Mouse (Mus musculus): ENCODE measurements around the gene Neu1. TPM values are rescaled to one million over a fixed set of nuclear protein-coding genes. Genes with fewer than 3 reads are reported as not detected.

Gene Neu1
- polyA plus RNA-seq, 1 experiment from 2014 or later = 16.0 TPM

- H3K4me3 ChIP-seq (ENCODE audit: low read depth, low read length) = no peak overlapping the region
- H3K4me1 ChIP-seq (ENCODE audit: control insufficient read depth, insufficient read depth, low read length) = peaks cover 4% of the 10 kb centered on the region; the same call in 1 of the 2 replicates
- H3K36me3 ChIP-seq (ENCODE audit: control insufficient read depth, insufficient read depth, low read length) = 0 out of 2 replicates have a peak, but pooled peaks cover 4% of the 10 kb centered on the region
- no peak for ATAC-seq (replicated peaks; ENCODE audit: insufficient number of reproducible peaks, low FRiP score, low TSS enrichment)
- H3K9ac ChIP-seq (ENCODE audit: low read depth, low read length) = no peak overlapping the region
- H3K27me3 ChIP-seq (ENCODE audit: control insufficient read depth, insufficient read depth, low read length) = no peaks in the 10 kb centered on the region
- no peaks in the 10 kb centered on the region for H3K9me3 ChIP-seq (replicated peaks; ENCODE audit: control insufficient read depth, low read length)
- H3K27ac ChIP-seq (ENCODE audit: low read depth, low read length) = no peak overlapping the region
- H3K4me2 ChIP-seq = no peak overlapping the region; the same call in 1 of the 2 replicates
- 68% methylated on average over 24 of the region's 24 CpGs for WGBS (ENCODE audit: insufficient replicate concordance)
Measured at GRCm38 (mm10) chr17:34934031-34934430, 3.0 kb downstream of the Neu1 start.

GRCm38 (mm10) chr17:34934830-34935229, 3.8 kb downstream of the Neu1 start:
- Histone ChIP-seq H3K4me3 (ENCODE audit: low read depth, low read length) (no peak overlapping the region), H3K36me3 (ENCODE audit: control insufficient read depth, insufficient read depth, low read length) (0 out of 2 replicates have a peak, but pooled peaks cover 4% of the 10 kb centered on the region), H3K9me3 (replicated peaks; ENCODE audit: control insufficient read depth, low read length) (no peaks in the 10 kb centered on the region), H3K27me3 (ENCODE audit: control insufficient read depth, insufficient read depth, low read length) (no peaks in the 10 kb centered on the region), H3K27ac (ENCODE audit: low read depth, low read length) (no peak overlapping the region), H3K4me1 (ENCODE audit: control insufficient read depth, insufficient read depth, low read length) (peaks cover 4% of the 10 kb centered on the region; the same call in 1 of the 2 replicates), H3K9ac (ENCODE audit: low read depth, low read length) (peak overlapping the region; percentile 16; the same call in 1 of the 2 replicates), H3K4me2 (peak overlapping the region; percentile 8; the same call in 1 of the 2 replicates)
- ATAC-seq (replicated peaks; ENCODE audit: insufficient number of reproducible peaks, low FRiP score, low TSS enrichment) = no peak
- WGBS (ENCODE audit: insufficient replicate concordance) = 43% methylated on average over 8 of the region's 8 CpGs

GRCm38 (mm10) chr17:34937960-34938505, 7.0 kb downstream of the Neu1 start:
- no peaks in the 10 kb centered on the region for H3K27me3 ChIP-seq (ENCODE audit: control insufficient read depth, insufficient read depth, low read length)
- H3K36me3 ChIP-seq (ENCODE audit: control insufficient read depth, insufficient read depth, low read length) = 0 out of 2 replicates have a peak, but pooled peaks cover 2% of the 10 kb centered on the region
- no peak overlapping the region for H3K4me2 ChIP-seq
- H3K9ac ChIP-seq (ENCODE audit: low read depth, low read length) = no peak overlapping the region
- no peak overlapping the region for H3K27ac ChIP-seq (ENCODE audit: low read depth, low read length)
- 83% methylated on average over 6 of the region's 6 CpGs for WGBS (ENCODE audit: insufficient replicate concordance)
- no peak for ATAC-seq (replicated peaks; ENCODE audit: insufficient number of reproducible peaks, low FRiP score, low TSS enrichment)
- no peaks in the 10 kb centered on the region for H3K9me3 ChIP-seq (replicated peaks; ENCODE audit: control insufficient read depth, low read length)
- H3K4me1 ChIP-seq (ENCODE audit: control insufficient read depth, insufficient read depth, low read length) = no peaks in the 10 kb centered on the region
- H3K4me3 ChIP-seq (ENCODE audit: low read depth, low read length) = no peak overlapping the region

GRCm38 (mm10) chr17:34941344-34942041, 10.4 kb downstream of the Neu1 start:
- Histone ChIP-seq H3K4me1 (ENCODE audit: control insufficient read depth, insufficient read depth, low read length) (no peaks in the 10 kb centered on the region), H3K9me3 (replicated peaks; ENCODE audit: control insufficient read depth, low read length) (no peaks in the 10 kb centered on the region), H3K4me2 (peak overlapping the region; percentile 68), H3K27me3 (ENCODE audit: control insufficient read depth, insufficient read depth, low read length) (no peaks in the 10 kb centered on the region), H3K9ac (ENCODE audit: low read depth, low read length) (peak overlapping the region; percentile 67), H3K4me3 (ENCODE audit: low read depth, low read length) (peak overlapping the region; percentile 36), H3K36me3 (ENCODE audit: control insufficient read depth, insufficient read depth, low read length) (no peaks in the 10 kb centered on the region), H3K27ac (ENCODE audit: low read depth, low read length) (peak overlapping the region; percentile 66)
- 7% methylated on average over 15 of the region's 15 CpGs for WGBS (ENCODE audit: insufficient replicate concordance)
- no peak; the same call in 1 of the 2 replicates for ATAC-seq (replicated peaks; ENCODE audit: insufficient number of reproducible peaks, low FRiP score, low TSS enrichment)

- H3K27ac ChIP-seq (ENCODE audit: low read depth, low read length) = no peak overlapping the region
- no peaks in the 10 kb centered on the region for H3K9me3 ChIP-seq (replicated peaks; ENCODE audit: control insufficient read depth, low read length)
- H3K36me3 ChIP-seq (ENCODE audit: control insufficient read depth, insufficient read depth, low read length) = no peaks in the 10 kb centered on the region
- no peak overlapping the region for H3K4me3 ChIP-seq (ENCODE audit: low read depth, low read length)
- H3K4me1 ChIP-seq (ENCODE audit: control insufficient read depth, insufficient read depth, low read length) = no peaks in the 10 kb centered on the region
- no peak overlapping the region for H3K4me2 ChIP-seq
- no peak for ATAC-seq (replicated peaks; ENCODE audit: insufficient number of reproducible peaks, low FRiP score, low TSS enrichment)
- H3K27me3 ChIP-seq (ENCODE audit: control insufficient read depth, insufficient read depth, low read length) = no peaks in the 10 kb centered on the region
- H3K9ac ChIP-seq (ENCODE audit: low read depth, low read length) = no peak overlapping the region
- 73% methylated on average over 4 of the region's 4 CpGs for WGBS (ENCODE audit: insufficient replicate concordance)
Measured at GRCm38 (mm10) chr17:34943128-34943815, 12.2 kb downstream of the Neu1 start.

GRCm38 (mm10) chr17:34944362-34944761, 13.3 kb downstream of the Neu1 start:
- H3K27me3 ChIP-seq (ENCODE audit: control insufficient read depth, insufficient read depth, low read length) = no peaks in the 10 kb centered on the region
- H3K4me3 ChIP-seq (ENCODE audit: low read depth, low read length) = no peak overlapping the region
- H3K9me3 ChIP-seq (replicated peaks; ENCODE audit: control insufficient read depth, low read length) = no peaks in the 10 kb centered on the region
- no peak overlapping the region for H3K4me2 ChIP-seq
- no peak overlapping the region for H3K27ac ChIP-seq (ENCODE audit: low read depth, low read length)
- no peaks in the 10 kb centered on the region for H3K4me1 ChIP-seq (ENCODE audit: control insufficient read depth, insufficient read depth, low read length)
- no peak overlapping the region for H3K9ac ChIP-seq (ENCODE audit: low read depth, low read length)
- no peaks in the 10 kb centered on the region for H3K36me3 ChIP-seq (ENCODE audit: control insufficient read depth, insufficient read depth, low read length)
- no peak for ATAC-seq (replicated peaks; ENCODE audit: insufficient number of reproducible peaks, low FRiP score, low TSS enrichment)

GRCm38 (mm10) chr17:34946486-34947140, 15.6 kb downstream of the Neu1 start:
- no peak overlapping the region for H3K4me2 ChIP-seq
- H3K4me3 ChIP-seq (ENCODE audit: low read depth, low read length) = no peak overlapping the region
- H3K27ac ChIP-seq (ENCODE audit: low read depth, low read length) = no peak overlapping the region
- H3K27me3 ChIP-seq (ENCODE audit: control insufficient read depth, insufficient read depth, low read length) = no peaks in the 10 kb centered on the region
- H3K9me3 ChIP-seq (replicated peaks; ENCODE audit: control insufficient read depth, low read length) = no peaks in the 10 kb centered on the region
- H3K4me1 ChIP-seq (ENCODE audit: control insufficient read depth, insufficient read depth, low read length) = peaks cover 10% of the 10 kb centered on the region
- peaks cover 19% of the 10 kb centered on the region for H3K36me3 ChIP-seq (ENCODE audit: control insufficient read depth, insufficient read depth, low read length)
- no peak for ATAC-seq (replicated peaks; ENCODE audit: insufficient number of reproducible peaks, low FRiP score, low TSS enrichment)
- H3K9ac ChIP-seq (ENCODE audit: low read depth, low read length) = no peak overlapping the region
- 87% methylated on average over 5 of the region's 5 CpGs for WGBS (ENCODE audit: insufficient replicate concordance)

- WGBS (ENCODE audit: insufficient replicate concordance) = 30% methylated on average over 8 of the region's 8 CpGs
- no peaks in the 10 kb centered on the region for H3K27me3 ChIP-seq (ENCODE audit: control insufficient read depth, insufficient read depth, low read length)
- H3K4me1 ChIP-seq (ENCODE audit: control insufficient read depth, insufficient read depth, low read length) = peaks cover 10% of the 10 kb centered on the region
- H3K27ac ChIP-seq (ENCODE audit: low read depth, low read length) = no peak overlapping the region
- H3K36me3 ChIP-seq (ENCODE audit: control insufficient read depth, insufficient read depth, low read length) = peaks cover 19% of the 10 kb centered on the region
- ATAC-seq (replicated peaks; ENCODE audit: insufficient number of reproducible peaks, low FRiP score, low TSS enrichment) = no peak
- H3K4me3 ChIP-seq (ENCODE audit: low read depth, low read length) = no peak overlapping the region
- no peaks in the 10 kb centered on the region for H3K9me3 ChIP-seq (replicated peaks; ENCODE audit: control insufficient read depth, low read length)
- no peak overlapping the region for H3K4me2 ChIP-seq
- no peak overlapping the region for H3K9ac ChIP-seq (ENCODE audit: low read depth, low read length)
Measured at GRCm38 (mm10) chr17:34947606-34948005, 16.6 kb downstream of the Neu1 start.

All from heart, embryonic 11.5 days (tissue).